Mouse (Mus musculus): Measurements from ENCODE around the gene Megf8. TPM values are rescaled to one million over a fixed set of nuclear protein-coding genes. Genes with fewer than 3 reads are reported as not detected.

The Megf8 gene
- total RNA-seq, 2 experiments from 2014 or later, result 31.8 to 32.9 TPM

GRCm38 (mm10) chr7:25279076-25279860 lies 37.7 kb upstream of the Megf8 start:
- DNase-seq, result peak; percentile 93

DNA sequence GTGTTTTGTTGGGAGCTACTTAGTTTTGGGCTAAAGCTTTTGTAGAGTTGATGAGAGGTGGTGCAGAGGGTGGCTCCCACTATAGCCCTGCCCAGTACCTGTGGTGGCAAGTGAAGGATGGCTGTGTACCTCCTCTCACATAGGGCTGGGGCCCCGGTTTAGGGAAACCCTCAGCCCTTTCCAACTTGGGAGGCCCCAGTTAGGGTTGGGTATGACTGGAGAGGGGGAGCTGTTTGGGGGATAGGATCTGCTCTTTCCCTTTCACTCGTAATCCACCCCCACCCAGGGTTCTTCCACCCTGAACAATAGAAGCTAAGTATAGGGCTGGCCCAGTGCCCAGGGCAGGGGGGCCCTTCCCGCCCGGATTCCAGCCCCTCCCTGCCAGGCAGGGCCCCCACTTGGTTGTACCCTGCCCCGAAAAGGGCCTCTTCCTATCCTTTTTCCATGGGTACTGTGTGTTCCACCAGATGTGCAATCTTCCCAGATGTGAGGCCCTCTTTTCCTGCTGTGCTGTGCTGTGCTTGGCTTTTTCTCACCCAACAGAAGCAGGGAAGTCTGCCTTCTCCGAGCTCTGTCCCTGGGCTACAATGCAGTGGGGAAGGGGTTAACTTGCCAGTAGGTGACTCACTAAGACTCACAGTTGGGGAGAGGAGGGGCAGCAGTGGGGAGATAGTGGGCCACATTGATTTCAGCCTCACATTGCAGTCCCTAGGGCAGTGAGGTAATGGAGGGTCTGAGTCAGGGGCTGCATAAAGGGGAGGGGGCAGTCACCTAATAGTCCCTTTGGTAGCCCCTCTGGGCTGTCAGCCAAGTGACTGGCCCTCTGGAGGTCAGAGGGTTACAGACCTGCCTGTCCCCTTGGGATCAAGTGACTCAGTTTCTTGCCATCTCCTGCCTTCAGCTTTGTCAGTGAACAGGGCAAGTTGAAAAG lies 36.8 kb upstream of the Megf8 start:
- DNase-seq, result peak; percentile 77 to 89

DNA sequence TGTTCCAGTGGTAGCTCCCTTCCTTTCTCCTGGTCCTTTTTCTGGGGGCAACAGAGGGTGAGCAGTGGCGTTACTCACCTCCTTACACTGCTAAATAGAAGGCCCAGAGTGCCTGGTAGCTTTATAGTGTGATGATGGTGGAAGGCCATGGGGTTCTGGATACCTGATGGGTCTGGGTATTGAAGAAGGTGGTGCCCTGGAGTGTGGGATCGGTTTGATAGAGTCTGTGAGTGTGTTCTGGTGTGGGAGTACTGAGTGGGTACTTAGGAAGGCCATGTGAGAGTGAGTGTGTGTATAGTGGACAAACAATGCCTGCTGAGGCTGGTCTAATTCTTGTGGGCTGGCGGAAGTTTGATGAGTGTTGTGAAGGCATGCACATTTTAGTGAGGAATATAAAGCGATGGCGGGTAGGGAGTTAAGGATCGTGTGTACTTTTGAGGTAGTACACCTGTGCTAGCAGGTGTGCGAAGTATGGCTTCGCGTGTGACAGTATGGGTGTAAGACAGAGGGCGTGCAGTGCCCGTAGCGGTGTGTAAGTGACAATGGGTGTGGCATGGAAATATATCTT lies 35.7 kb upstream of the Megf8 start:
- no peak for DNase-seq

DNA sequence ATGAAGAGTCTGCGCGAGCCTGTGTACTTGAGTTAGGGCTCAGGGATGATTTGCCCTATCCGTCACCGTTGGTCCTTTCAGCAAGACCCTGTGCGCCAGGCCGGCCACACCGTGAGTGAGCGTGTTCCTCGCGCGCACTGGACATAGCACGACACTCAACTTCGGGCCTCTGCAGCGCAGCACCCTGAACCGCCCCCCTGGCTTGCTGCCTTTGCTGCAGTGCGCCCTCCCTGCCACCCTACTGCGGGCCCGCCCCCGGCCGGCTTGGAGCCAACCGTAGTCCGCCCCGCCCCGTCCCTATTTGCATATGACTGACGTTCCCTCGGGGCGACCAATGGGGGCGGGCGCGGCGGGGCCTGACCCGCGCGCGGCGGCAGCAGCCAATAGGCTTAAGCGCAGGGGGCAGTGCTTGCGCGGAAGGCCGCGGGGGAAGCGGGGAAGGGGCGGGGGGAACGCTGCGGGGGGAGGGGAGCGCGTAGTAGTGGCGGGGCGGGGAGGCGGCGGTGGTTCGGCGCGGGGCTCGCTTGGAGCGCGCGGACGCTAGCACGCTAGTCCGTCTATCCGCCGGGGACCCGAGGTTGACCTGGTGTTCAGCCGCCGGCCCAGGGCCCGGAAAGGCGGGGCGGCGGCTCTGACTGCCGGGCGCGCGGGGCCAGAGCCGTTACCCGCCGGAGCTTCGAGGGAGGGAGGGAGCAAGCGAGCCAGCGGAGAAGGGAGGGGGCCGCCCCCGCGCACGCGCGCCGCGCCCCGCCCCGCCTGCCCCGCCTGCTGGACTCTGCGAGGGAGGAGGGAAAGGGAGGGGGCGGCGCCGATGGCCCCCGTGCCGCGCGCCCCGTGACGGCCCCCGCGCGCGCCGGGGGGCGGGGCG lies 35.0 kb upstream of the Megf8 start:
- peak; percentile 97 to 98 for DNase-seq

GRCm38 (mm10) chr7:25282731-25283211 lies 34.2 kb upstream of the Megf8 start:
- peak; percentile 55 to 64 for DNase-seq

DNA sequence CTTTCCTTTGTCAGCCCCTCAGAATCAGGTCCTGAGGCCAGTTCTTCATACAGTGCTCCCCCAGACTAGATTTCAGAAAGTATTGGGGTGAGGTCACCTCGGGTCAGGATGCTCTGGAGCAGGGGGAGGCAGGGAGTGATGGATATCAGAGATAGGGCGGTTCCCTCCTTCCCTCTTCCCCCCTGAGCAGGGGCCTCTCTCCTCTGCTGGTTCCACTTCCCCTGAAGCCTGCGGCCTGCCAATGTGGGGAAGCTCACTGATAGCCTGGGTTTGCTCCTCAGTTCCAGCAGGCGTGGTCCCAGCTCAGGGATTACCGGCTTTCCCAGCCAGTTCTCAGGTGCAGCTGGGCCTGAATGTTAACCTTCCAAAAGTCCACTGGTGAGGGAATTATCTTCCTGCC lies 33.3 kb upstream of the Megf8 start:
- peak; percentile 50 to 51 for DNase-seq

DNA sequence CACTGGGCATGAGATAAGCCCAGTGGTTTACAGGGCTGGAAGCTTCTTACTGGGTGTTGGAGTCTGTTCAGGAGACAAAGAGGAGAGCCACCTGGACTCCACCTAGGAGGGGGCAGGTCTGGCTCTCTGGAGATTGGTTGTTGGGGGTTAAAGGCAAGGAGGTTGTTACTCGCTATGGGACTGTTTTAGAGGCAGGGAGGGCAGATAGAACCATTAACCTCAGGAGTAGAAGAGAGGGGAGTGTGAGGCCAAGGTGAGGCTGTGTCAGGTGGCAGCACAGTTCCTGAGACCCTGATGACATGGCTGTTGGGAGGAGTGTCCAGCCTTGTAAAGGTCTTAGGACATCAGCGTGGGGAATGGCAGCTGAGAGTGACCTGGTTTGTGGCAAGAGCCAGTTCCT lies 32.8 kb upstream of the Megf8 start:
- no peak for DNase-seq

DNA sequence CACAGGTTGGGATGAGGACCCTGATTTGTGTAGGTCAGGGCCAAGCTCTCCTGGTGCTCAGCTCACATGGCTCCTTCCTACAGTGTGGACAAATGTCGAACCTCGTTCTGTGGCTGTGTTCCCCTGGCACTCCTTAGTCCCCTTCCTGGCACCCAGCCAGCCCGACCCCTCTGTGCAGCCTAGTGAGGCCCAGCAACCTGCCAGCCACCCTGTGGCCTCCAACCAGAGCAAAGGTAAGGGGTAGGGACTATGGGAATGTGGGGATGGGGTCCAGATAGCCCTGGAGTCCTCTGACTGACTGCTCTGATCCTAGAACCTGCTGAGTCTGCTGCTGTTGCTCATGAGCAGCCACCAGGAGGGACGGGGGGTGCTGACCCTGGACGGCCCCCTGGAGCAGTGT lies 32.2 kb upstream of the Megf8 start:
- DNase-seq, result no peak

DNA sequence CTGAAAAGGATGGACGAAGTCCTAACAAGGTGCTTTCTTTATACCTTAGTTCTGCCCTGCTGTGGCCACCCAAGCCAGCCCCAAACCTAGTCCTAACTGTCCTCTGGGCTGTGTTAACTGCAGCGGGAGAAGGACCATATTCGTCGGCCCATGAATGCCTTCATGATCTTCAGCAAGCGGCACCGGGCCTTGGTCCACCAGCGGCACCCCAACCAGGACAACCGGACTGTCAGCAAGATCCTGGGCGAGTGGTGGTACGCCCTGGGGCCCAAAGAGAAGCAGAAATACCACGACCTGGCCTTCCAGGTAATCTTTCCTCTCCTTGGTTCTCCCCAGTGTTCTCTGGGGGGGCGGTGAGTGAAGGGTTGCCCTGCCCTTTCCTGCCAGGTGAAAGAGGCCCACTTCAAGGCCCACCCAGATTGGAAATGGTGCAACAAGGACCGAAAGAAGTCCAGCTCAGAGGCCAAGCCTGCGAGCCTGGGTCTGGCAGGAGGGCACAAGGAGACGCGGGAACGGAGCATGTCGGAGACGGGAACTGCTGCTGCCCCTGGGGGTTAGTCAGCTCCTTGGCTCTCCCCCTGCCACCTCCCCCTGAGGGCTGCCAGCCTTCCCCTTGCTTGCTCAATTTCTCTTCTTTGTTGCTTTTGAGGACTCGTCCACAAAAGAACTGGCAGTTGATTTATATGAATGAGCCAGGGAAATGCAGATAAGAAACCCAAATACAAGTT lies 31.3 kb upstream of the Megf8 start:
- no peak for DNase-seq

GRCm38 (mm10) chr7:25286989-25287388 lies 30.0 kb upstream of the Megf8 start:
- DNase-seq, result no peak

DNA sequence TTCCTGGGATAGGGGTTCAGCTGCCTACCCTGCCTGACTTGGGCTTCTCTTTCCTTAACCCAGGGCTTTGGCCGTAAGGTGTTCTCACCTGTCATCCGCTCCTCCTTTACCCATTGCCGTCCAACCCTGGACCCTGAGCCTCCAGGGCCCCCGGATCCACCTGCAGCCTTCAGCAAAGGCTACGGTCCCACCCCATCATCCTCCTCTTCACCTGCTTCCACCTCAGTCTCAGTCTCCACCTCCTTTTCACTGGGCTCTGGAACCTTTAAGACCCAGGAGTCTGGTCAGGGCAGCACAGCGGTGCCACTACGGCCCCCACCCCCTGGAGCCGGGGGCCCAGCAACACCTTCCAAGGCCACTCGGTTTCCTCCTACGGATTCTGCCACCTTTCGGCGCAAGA lies 29.0 kb upstream of the Megf8 start:
- no peak for DNase-seq

GRCm38 (mm10) chr7:25288721-25289120 lies 28.2 kb upstream of the Megf8 start:
- no peak for DNase-seq

- DNase-seq, result no peak
Observed at GRCm38 (mm10) chr7:25289925-25290324, 27.0 kb upstream of the Megf8 start.

- DNase-seq, result no peak
Observed at GRCm38 (mm10) chr7:25290463-25290862, 26.5 kb upstream of the Megf8 start.

GRCm38 (mm10) chr7:25290911-25291310 lies 26.1 kb upstream of the Megf8 start:
- DNase-seq, result peak in 1 of 2 experiments; percentile 57

- no peak for DNase-seq
Observed at GRCm38 (mm10) chr7:25292107-25292506, 24.9 kb upstream of the Megf8 start.

- DNase-seq, result no peak
Observed at GRCm38 (mm10) chr7:25293191-25293739, 23.7 kb upstream of the Megf8 start.

DNA sequence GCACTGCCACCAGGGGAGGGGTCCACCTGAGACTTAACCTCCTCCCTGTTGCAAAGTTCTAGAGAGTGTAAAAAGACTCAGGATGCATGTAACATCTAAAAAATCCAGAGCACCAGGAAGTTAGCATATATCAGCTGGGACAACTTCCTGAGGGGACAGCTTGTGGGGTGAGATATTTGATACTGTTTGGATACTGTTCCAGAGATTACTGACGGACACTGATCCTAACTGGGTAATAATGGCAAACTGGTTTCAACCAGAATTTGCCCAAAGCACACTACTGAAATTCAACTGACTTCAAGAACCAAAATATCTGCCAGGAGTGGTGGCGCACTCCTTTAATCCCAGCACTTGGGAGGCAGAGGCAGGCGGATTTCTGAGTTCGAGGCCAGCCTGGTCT lies 22.5 kb upstream of the Megf8 start:
- no peak for DNase-seq

DNA sequence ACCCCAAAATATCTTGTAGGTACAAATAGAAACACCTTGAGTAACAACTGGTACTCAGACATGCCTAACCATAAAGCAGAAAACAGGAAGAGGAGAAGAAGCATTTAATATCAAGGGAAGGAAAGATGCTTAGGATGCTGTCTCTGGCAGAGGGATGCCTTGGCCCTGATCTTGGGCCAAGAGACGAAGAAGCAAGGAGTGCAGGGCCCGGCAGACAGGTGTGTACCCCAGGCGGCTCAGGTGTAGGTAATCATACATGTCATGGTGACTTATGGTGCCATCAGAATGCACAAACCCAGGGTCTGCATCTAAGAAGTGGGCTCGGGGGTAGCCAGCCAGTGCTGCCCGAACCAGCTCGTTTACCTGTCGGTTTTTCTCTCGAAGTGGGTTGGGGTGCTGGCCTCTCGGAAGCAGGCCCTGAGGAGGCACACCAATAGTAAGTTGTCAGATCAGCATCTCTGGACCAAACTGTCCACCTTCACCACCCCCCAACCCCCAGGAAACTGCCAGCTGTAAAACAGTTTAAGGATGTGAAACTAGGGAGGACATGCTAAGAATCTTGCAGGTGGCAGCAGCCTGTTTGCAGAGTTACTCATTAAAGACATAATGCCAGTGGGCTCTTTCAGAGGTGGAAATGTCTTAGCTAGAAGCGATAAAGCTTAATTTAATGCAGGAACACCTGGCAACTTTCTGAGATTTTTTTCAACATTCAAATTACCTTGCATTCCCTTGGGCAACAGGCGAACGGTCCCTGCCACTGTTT lies 21.8 kb upstream of the Megf8 start:
- DNase-seq, result no peak

DNA sequence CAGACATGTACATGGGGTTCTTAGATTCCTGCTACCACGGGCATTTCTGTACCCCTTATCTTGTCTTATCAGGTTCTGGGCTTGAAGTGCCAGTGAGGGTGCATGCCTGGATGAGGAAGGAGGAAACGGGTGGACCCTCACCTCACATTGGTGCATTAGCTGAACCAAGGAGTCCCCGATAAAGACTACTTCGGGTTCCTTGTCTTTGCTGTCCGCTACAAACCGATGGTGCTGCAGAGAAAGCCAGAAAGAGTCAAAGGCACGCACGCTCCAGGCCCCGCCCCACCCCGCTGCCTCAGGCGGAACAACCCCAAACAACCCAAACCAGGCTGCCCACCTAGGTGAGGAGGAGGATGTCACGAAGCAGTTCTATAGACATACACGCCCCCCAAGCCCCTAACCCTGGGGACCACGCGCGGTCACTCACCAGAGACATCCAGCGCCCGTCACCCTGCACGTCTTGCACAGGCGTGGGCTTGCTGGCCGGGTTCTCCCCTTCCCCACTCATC lies 20.0 kb upstream of the Megf8 start:
- DNase-seq, result no peak
